In the genomic region with DNA sequence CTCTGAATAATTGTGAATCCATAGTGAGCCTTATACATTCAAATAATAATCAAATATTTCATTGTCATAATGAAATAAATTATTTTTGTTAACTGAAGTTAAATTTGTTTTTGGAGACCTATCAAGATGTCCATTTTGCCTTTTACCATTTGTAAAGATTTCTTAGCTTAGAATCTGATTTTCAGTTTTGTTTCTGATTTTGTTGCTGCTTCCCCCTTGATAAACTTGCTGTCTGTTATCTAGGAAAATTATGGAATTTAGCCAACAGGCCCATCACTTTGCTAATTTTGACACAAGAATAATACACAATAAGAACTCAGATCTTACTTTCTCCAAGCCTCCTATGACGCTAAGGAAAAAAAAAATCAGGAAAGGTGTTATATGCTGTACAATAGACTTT, we compare ENCODE assay signal across 28 mouse cellular contexts. TPM values are rescaled to one million over a fixed set of nuclear protein-coding genes. Genes with fewer than 3 reads are reported as not detected.
DNase-seq lines count a peak whose midpoint lies in the region; ATAC-seq and TF ChIP-seq lines count a peak whose summit lies in the region.
"Had no signal": no experiment of that assay in that cellular context is flagged by ENCODE, and none has a peak within 500 bp of the region (broad histone marks: within the 10 kb centered on the region; RNA-seq: fewer than 3 reads in every experiment).

No protein-coding gene starts in this region.

- no peak for TF ChIP-seq CTCF in MEL (IDR thresholded peaks at IDR 0.05 in 2 of 3, conservative IDR thresholded peaks at IDR 0.05 in 1 of 3; ENCODE audit: control insufficient read depth in 1 of 3, insufficient read depth in 1 of 3, low read depth in 2 of 3, low read length in 3 of 3, poor library complexity in 1 of 3, severe bottlenecking in 1 of 3)
- no peak for TF ChIP-seq CTCF in bone marrow macrophage, adult 2 months (IDR thresholded peaks at IDR 0.05; ENCODE audit: low read depth, low read length)

- no peak for DNase-seq in MEL (ENCODE audit: low read depth, low spot score)
- DNase-seq in adrenal gland, postnatal 36 days: no peak
- DNase-seq in adrenal gland, postnatal 4 days (ENCODE audit: low spot score in 2 of 2): no peak
- DNase-seq: adrenal gland, adult 2 months; adrenal gland, adult 8-10 months; adrenal gland, postnatal 10 days; adrenal gland, postnatal 14 days; adrenal gland, postnatal 25 days; B cell, adult 2 months; cerebellum, adult 11 months; cerebellum, adult 11-12 months; cerebellum, adult 18-20 months; cerebellum, adult 2 months; cerebellum, adult 8-10 months; cerebellum, adult 9-10 months; cerebellum, adult 9-11 months had no signal

- no peak overlapping the region for H3K4me3 ChIP-seq in MEL (ENCODE audit: control insufficient read depth in 1 of 2, insufficient read depth in 1 of 2, low read depth in 2 of 2, low read length in 2 of 2)
- H3K4me3 ChIP-seq in bone marrow macrophage, adult 2 months (ENCODE audit: insufficient read depth, low read length): no peak overlapping the region
- H3K4me3 ChIP-seq in macrophage (ENCODE audit: inconsistent target): no peak overlapping the region
- H3K4me3 ChIP-seq in forebrain, embryonic 13.5 days: no peak overlapping the region

- no peak for ATAC-seq in forebrain, embryonic 13.5 days
- ATAC-seq: activated CD4-positive, CD25-positive, alpha-beta regulatory T cell, adult 4 months; CD4-positive, CD25-positive, alpha-beta regulatory T cell, adult 4 months; Patski had no signal

- H3K36me3 ChIP-seq in MEL (ENCODE audit: control insufficient read depth in 1 of 2, insufficient read depth in 2 of 2, low read length in 2 of 2) (peaks cover 0 to 27% of the 10 kb centered on the region in 2 experiments; a peak in 2 of 4 replicates), macrophage (ENCODE audit: inconsistent target) (no peaks in the 10 kb centered on the region)
- no peaks in the 10 kb centered on the region for H3K36me3 ChIP-seq in forebrain, embryonic 13.5 days (ENCODE audit: poor library complexity, severe bottlenecking)
- H3K36me3 ChIP-seq: G1E had no signal

- TF ChIP-seq POLR2A in MEL (IDR thresholded peaks at IDR 0.05; ENCODE audit: control insufficient read depth in 1 of 2, insufficient read depth in 1 of 2, low read depth in 1 of 2, low read length in 2 of 2, poor library complexity in 1 of 2): no peak
- TF ChIP-seq POLR2A in bone marrow macrophage, adult 2 months (IDR thresholded peaks at IDR 0.05; ENCODE audit: borderline replicate concordance, low read depth, low read length): no peak

- no peak for TF ChIP-seq RAD21 in MEL (IDR thresholded peaks at IDR 0.05; ENCODE audit: low read depth, low read length)

- no peak overlapping the region for H3K4me2 ChIP-seq in forebrain, embryonic 13.5 days

- H3K4me1 ChIP-seq in MEL (ENCODE audit: control insufficient read depth in 1 of 2, insufficient read depth in 2 of 2, low read length in 2 of 2): peaks cover 13 to 20% of the 10 kb centered on the region in 2 experiments
- H3K4me1 ChIP-seq in bone marrow macrophage, adult 2 months (ENCODE audit: control insufficient read depth, insufficient read depth, low read length): peaks cover 31% of the 10 kb centered on the region
- H3K4me1 ChIP-seq in forebrain, embryonic 13.5 days: no peaks in the 10 kb centered on the region

- 78% methylated on average over 1 of the region's 1 CpGs for WGBS in macrophage (ENCODE audit: missing documents)
- 95% methylated on average over 1 of the region's 1 CpGs for WGBS in forebrain, embryonic 13.5 days

- H3K27ac ChIP-seq in MEL (ENCODE audit: control insufficient read depth, low read depth, low read length) (no peak overlapping the region), macrophage (peak overlapping the region; percentile 97)
- H3K27ac ChIP-seq in bone marrow macrophage, adult 2 months (ENCODE audit: insufficient read depth, low read depth, low read length): peak overlapping the region; percentile 95
- H3K27ac ChIP-seq in forebrain, embryonic 13.5 days: no peak overlapping the region

- TF ChIP-seq EP300 in MEL (IDR thresholded peaks at IDR 0.05; ENCODE audit: low read depth in 1 of 2, low read length in 2 of 2): peak in 1 of 2 experiments; percentile 37; a peak in 1 of 4 replicates

- no peak overlapping the region for H3K9ac ChIP-seq in MEL (ENCODE audit: control insufficient read depth, low read depth, low read length, poor library complexity, severe bottlenecking)
- H3K9ac ChIP-seq in forebrain, embryonic 13.5 days: no peak overlapping the region

- H3K27me3 ChIP-seq in MEL (ENCODE audit: control insufficient read depth in 1 of 2, insufficient read depth in 2 of 2, low read length in 2 of 2): no peaks in the 10 kb centered on the region
- H3K27me3 ChIP-seq in forebrain, embryonic 13.5 days: no peaks in the 10 kb centered on the region
- H3K27me3 ChIP-seq: CH12.LX had no signal

- H3K9me3 ChIP-seq in MEL (replicated peaks; ENCODE audit: insufficient read depth, low read length): no peaks in the 10 kb centered on the region
- no peaks in the 10 kb centered on the region for H3K9me3 ChIP-seq in forebrain, embryonic 13.5 days (replicated peaks)
- H3K9me3 ChIP-seq: G1E had no signal

- H3K79me2 ChIP-seq in MEL (ENCODE audit: control insufficient read depth, insufficient read depth, low read length, poor library complexity) (no peaks in the 10 kb centered on the region), macrophage (ENCODE audit: inconsistent target) (peaks cover 49% of the 10 kb centered on the region)

TF ChIP-seq in MEL, 35 proteins besides CTCF, POLR2A, EP300 and RAD21 (continues in another document):
- peak; percentile 51; the same call in 1 of the 2 replicates for TF ChIP-seq TCF12 (IDR thresholded peaks at IDR 0.05; ENCODE audit: low read depth, low read length)
- TF ChIP-seq ELF1 (IDR thresholded peaks at IDR 0.05; ENCODE audit: low read depth, low read length): no peak
- TF ChIP-seq ETS1 (IDR thresholded peaks at IDR 0.05; ENCODE audit: low read depth, low read length): 0 out of 2 replicates have a peak, but pooled peaks have one; percentile 14

RNA-seq across cellular contexts. Expression of gene Clec4d, which starts 1.0 kb away (rescaled TPM):
- 2.0 and 5.5 TPM in 2 replicates for total RNA-seq in MEL (2012; rRNA removed)
- 1 to 10 TPM in 1 of 2 experiments, not detected in 1; 5.6 TPM for polyA plus RNA-seq in MEL (2012; ENCODE audit: insufficient read depth in 1 of 2, insufficient read length in 2 of 2, low read depth in 1 of 2, low replicate concordance in 2 of 2, missing spikeins in 1 of 2)
- polyA plus RNA-seq in bone marrow macrophage, adult 2 months (2012; ENCODE audit: insufficient read depth, insufficient read length, missing spikeins): 1,180 and 1,280 TPM in 2 replicates
- 1,000 to 10,000 TPM in 8 of 26 experiments, 100 to 1,000 TPM in 18; 106 to 2,736 (median 498) TPM for total RNA-seq in macrophage (2018; cell fraction: chromatin; rRNA removed)
- 1,000 to 10,000 TPM in 4 of 26 experiments, 100 to 1,000 TPM in 22; 230 to 1,458 (median 586) TPM for total RNA-seq in macrophage (2018; cell fraction: cytosol; rRNA removed)
- total RNA-seq in macrophage (2018; cell fraction: nucleus; rRNA removed): 1,000 to 10,000 TPM in 7 of 26 experiments, 100 to 1,000 TPM in 19; 113 to 1,952 (median 453) TPM
- polyA plus RNA-seq in macrophage (2018): 522 to 1,042 TPM (median 881 TPM) in 3 replicates
- total RNA-seq in adrenal gland, postnatal 36 days (2021): under 1 TPM in 1 of 2 experiments, not detected in 1; 0.63 TPM
- polyA plus RNA-seq in forebrain, embryonic 13.5 days (2015; fragmentation: Nextera tagmentation; extraction: Ambion mirVana): not detected in 2 replicates
- total RNA-seq in adrenal gland, postnatal 4 days (2021): under 1 TPM in 1 of 2 experiments, not detected in 1; 0.31 TPM
- total RNA-seq: CH12.LX, ES-E14 had no signal
- polyA plus RNA-seq: activated CD4-positive, CD25-positive, alpha-beta regulatory T cell, adult 4 months; CD4-positive, CD25-positive, alpha-beta regulatory T cell, adult 4 months; Patski had no signal

RNA-seq across cellular contexts. Expression of gene Clec4e, which starts 28.8 kb away (rescaled TPM):
- total RNA-seq in MEL (2012; rRNA removed): 0.10 and 0.23 TPM in 2 replicates
- polyA plus RNA-seq in MEL (2012; ENCODE audit: insufficient read depth in 1 of 2, insufficient read length in 2 of 2, low read depth in 1 of 2, low replicate concordance in 2 of 2, missing spikeins in 1 of 2) (under 1 TPM in 1 of 2 experiments, not detected in 1; 0.40 TPM), macrophage (2018) (12.6 to 34.8 TPM (median 12.7 TPM) in 3 replicates)
- polyA plus RNA-seq in bone marrow macrophage, adult 2 months (2012; ENCODE audit: insufficient read depth, insufficient read length, missing spikeins): 30.8 and 49.5 TPM in 2 replicates
- total RNA-seq in macrophage (2018; cell fraction: chromatin; rRNA removed): 1,000 to 10,000 TPM in 10 of 26 experiments, 100 to 1,000 TPM in 13, 10 to 100 TPM in 3; 12.1 to 3,481 (median 600) TPM
- 1,000 to 10,000 TPM in 2 of 26 experiments, 100 to 1,000 TPM in 17, 10 to 100 TPM in 7; 12.4 to 1,445 (median 317) TPM for total RNA-seq in macrophage (2018; cell fraction: cytosol; rRNA removed)
- total RNA-seq in macrophage (2018; cell fraction: nucleus; rRNA removed): 1,000 to 10,000 TPM in 15 of 26 experiments, 100 to 1,000 TPM in 9, 10 to 100 TPM in 2; 22.2 to 4,021 (median 1,222) TPM
- total RNA-seq in adrenal gland, postnatal 36 days (2021): under 1 TPM in 1 of 2 experiments, not detected in 1; 0.23 TPM
- polyA plus RNA-seq in forebrain, embryonic 13.5 days (2015; fragmentation: Nextera tagmentation; extraction: Ambion mirVana): not detected in 2 replicates
- under 1 TPM; 0.14 to 0.23 TPM for total RNA-seq in adrenal gland, postnatal 4 days (2021)
- total RNA-seq: adrenal gland, adult 2 months; adrenal gland, postnatal 25 days; CH12.LX; ES-E14 had no signal
- polyA plus RNA-seq: activated CD4-positive, CD25-positive, alpha-beta regulatory T cell, adult 4 months; adrenal gland, adult 2 months; brain, embryonic 14.5 days; C2C12; cerebellum, adult 2 months; Patski had no signal

RNA-seq across cellular contexts. Expression of gene Clec4n, which starts 31.2 kb away (rescaled TPM):
- not detected in 2 replicates for total RNA-seq in MEL (2012; rRNA removed)
- not detected for polyA plus RNA-seq in MEL (2012; ENCODE audit: insufficient read depth in 1 of 2, insufficient read length in 2 of 2, low read depth in 1 of 2, low replicate concordance in 2 of 2, missing spikeins in 1 of 2)
- polyA plus RNA-seq in bone marrow macrophage, adult 2 months (2012; ENCODE audit: insufficient read depth, insufficient read length, missing spikeins): 161 and 162 TPM in 2 replicates
- total RNA-seq in macrophage (2018; cell fraction: chromatin; rRNA removed): 100 to 1,000 TPM in 3 of 26 experiments, 10 to 100 TPM in 20, 1 to 10 TPM in 3; 4.9 to 246 (median 20.3) TPM
- 100 to 1,000 TPM in 16 of 26 experiments, 10 to 100 TPM in 10; 39.3 to 367 (median 181) TPM for total RNA-seq in macrophage (2018; cell fraction: cytosol; rRNA removed)
- total RNA-seq in macrophage (2018; cell fraction: nucleus; rRNA removed): 100 to 1,000 TPM in 12 of 26 experiments, 10 to 100 TPM in 14; 21.8 to 385 (median 70.8) TPM
- polyA plus RNA-seq in macrophage (2018): 241 to 528 TPM (median 280 TPM) in 3 replicates
- 1 to 10 TPM; 1.2 to 2.8 TPM for total RNA-seq in adrenal gland, postnatal 36 days (2021)
- polyA plus RNA-seq in forebrain, embryonic 13.5 days (2015; fragmentation: Nextera tagmentation; extraction: Ambion mirVana): 0.22 and 0.53 TPM in 2 replicates
- 1 to 10 TPM; 1.4 to 1.5 TPM for total RNA-seq in adrenal gland, postnatal 4 days (2021)
- total RNA-seq: CH12.LX, ES-E14 had no signal
- polyA plus RNA-seq: C2C12, G1E, Patski had no signal

RNA-seq across cellular contexts. Expression of gene Vmn2r19, which starts 47.3 kb away (rescaled TPM):
- total RNA-seq in MEL (2012; rRNA removed): not detected in 2 replicates
- polyA plus RNA-seq in MEL (2012; ENCODE audit: insufficient read depth in 1 of 2, insufficient read length in 2 of 2, low read depth in 1 of 2, low replicate concordance in 2 of 2, missing spikeins in 1 of 2): not detected
- not detected in 2 replicates for polyA plus RNA-seq in bone marrow macrophage, adult 2 months (2012; ENCODE audit: insufficient read depth, insufficient read length, missing spikeins)
- total RNA-seq in macrophage (2018; cell fraction: chromatin; rRNA removed): not detected
- not detected for total RNA-seq in macrophage (2018; cell fraction: cytosol; rRNA removed)
- total RNA-seq in macrophage (2018; cell fraction: nucleus; rRNA removed): not detected
- not detected in 3 replicates for polyA plus RNA-seq in macrophage (2018)
- not detected for total RNA-seq in adrenal gland, postnatal 36 days (2021)
- polyA plus RNA-seq in forebrain, embryonic 13.5 days (2015; fragmentation: Nextera tagmentation; extraction: Ambion mirVana): not detected in 2 replicates
- total RNA-seq in adrenal gland, postnatal 4 days (2021): not detected
- total RNA-seq: adrenal gland, adult 18-20 months; adrenal gland, adult 2 months; adrenal gland, adult 8-10 months; adrenal gland, postnatal 10 days; adrenal gland, postnatal 14 days; adrenal gland, postnatal 25 days; CH12.LX; ES-E14; G1E had no signal
- polyA plus RNA-seq: activated CD4-positive, CD25-positive, alpha-beta regulatory T cell, adult 4 months; adrenal gland, adult 2 months; brain, embryonic 14.5 days; C2C12; CD4-positive, CD25-positive, alpha-beta regulatory T cell, adult 4 months; cerebellum, adult 2 months; G1E; Patski had no signal

Comparison
In these comparisons a context has a peak if more than half of its experiments do, and no peak if none do; other contexts are left out.
1. H3K27ac ChIP-seq: peak in bone marrow macrophage, adult 2 months (single experiment) and macrophage (single experiment); none in MEL (single experiment) and forebrain, embryonic 13.5 days (single experiment).
2. RNA of gene Clec4d, which starts 1.0 kb away (polyA plus RNA-seq): 1,180 to 1,280 TPM in bone marrow macrophage, adult 2 months and 522 to 1,042 TPM in macrophage; 5.6 TPM in MEL and not detected in forebrain, embryonic 13.5 days; every median in the first group is over 10 times any median in the second.
3. RNA of gene Clec4n, which starts 31.2 kb away (polyA plus RNA-seq): 241 to 528 TPM in macrophage and 161 to 162 TPM in bone marrow macrophage, adult 2 months; 0.22 to 0.53 TPM in forebrain, embryonic 13.5 days and not detected in MEL; every median in the first group is over 100 times any median in the second.